In the genomic region with DNA sequence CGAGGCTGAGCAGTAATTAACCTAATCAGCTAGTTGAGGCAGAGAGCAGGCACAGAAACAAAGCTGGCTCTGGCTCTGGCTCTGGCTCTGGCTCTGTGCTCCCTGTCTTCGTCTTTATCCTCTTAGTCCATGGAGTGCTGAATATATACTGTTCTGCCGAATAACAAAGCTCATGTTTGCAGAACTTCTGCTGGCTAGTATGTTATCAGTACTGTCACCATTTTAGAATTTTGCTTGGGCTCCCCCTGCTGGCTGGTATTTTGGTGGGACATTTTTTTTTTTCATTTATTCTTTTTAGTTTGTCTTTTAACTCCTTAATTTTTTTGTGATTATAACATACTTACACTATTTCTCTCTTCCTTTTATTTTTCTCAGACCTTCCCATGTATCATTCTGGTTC, we compare ENCODE assay signal across 10 mouse cellular contexts.
A peak's percentile ranks its signal among the peaks of the same experiment; 100 is the strongest.
DNase-seq lines count a peak whose midpoint lies in the region; ATAC-seq and TF ChIP-seq lines count a peak whose summit lies in the region.
"Had no signal": no experiment of that assay in that cellular context is flagged by ENCODE, and none has a peak within 500 bp of the region (broad histone marks: within the 10 kb centered on the region; RNA-seq: fewer than 3 reads in every experiment).

No protein-coding gene starts in this region.

- H3K27ac ChIP-seq in kidney, embryonic 16.5 days (ENCODE audit: low read length): no peak overlapping the region
- H3K27ac ChIP-seq in gastrocnemius, adult 2 months: no peak overlapping the region
- H3K27ac ChIP-seq in forebrain, embryonic 15.5 days (replicated peaks): no peak overlapping the region
- H3K27ac ChIP-seq: embryonic facial prominence, embryonic 12.5 days; liver, embryonic 15.5 days had no signal

- H3K9ac ChIP-seq in kidney, embryonic 16.5 days (replicated peaks; ENCODE audit: low read length): no peak overlapping the region
- H3K9ac ChIP-seq in forebrain, embryonic 15.5 days (replicated peaks): no peak overlapping the region
- H3K9ac ChIP-seq: embryonic facial prominence, embryonic 12.5 days; liver, embryonic 15.5 days had no signal

- DNase-seq in kidney, adult 8-10 months: peak; percentile 14 to 50
- DNase-seq in CD8-positive naive resting alpha-beta T cell, adult 2 months (ENCODE audit: low read depth in 2 of 2, low spot score in 2 of 2): peak; percentile 23 to 55
- DNase-seq in adrenal gland, postnatal 10 days: peak; percentile 75
- DNase-seq in gastrocnemius, adult 2 months: peak; percentile 43
- DNase-seq in kidney, postnatal 14 days: peak; percentile 55
- DNase-seq in naive thymus-derived CD4-positive, alpha-beta T cell, adult 2 months (ENCODE audit: low read depth): peak; percentile 77

- no peaks in the 10 kb centered on the region for H3K27me3 ChIP-seq in kidney, embryonic 16.5 days (ENCODE audit: insufficient read depth, low read length)
- no peaks in the 10 kb centered on the region for H3K27me3 ChIP-seq in forebrain, embryonic 15.5 days
- H3K27me3 ChIP-seq: embryonic facial prominence, embryonic 12.5 days; liver, embryonic 15.5 days had no signal

- H3K4me3 ChIP-seq in kidney, embryonic 16.5 days (ENCODE audit: low read length): no peak overlapping the region
- no peak overlapping the region for H3K4me3 ChIP-seq in gastrocnemius, adult 2 months
- H3K4me3 ChIP-seq in forebrain, embryonic 15.5 days: no peak overlapping the region
- H3K4me3 ChIP-seq: embryonic facial prominence, embryonic 12.5 days; liver, embryonic 15.5 days had no signal

- 49% methylated on average over 3 of the region's 3 CpGs for WGBS in kidney, embryonic 16.5 days
- WGBS in forebrain, embryonic 15.5 days: 45% methylated on average over 3 of the region's 3 CpGs

- intact Hi-C loops in gastrocnemius, adult 2 months (cut with DNase I): loop anchor here (5.0 kb wide), 1 partner anchor 118 kb away; no protein-coding TSS in a partner anchor

- TF ChIP-seq CTCF in gastrocnemius, adult 2 months (IDR thresholded peaks at IDR 0.05): peak; percentile 69

- H3K4me1 ChIP-seq in kidney, embryonic 16.5 days (ENCODE audit: insufficient read depth, low read length): no peaks in the 10 kb centered on the region
- no peaks in the 10 kb centered on the region for H3K4me1 ChIP-seq in forebrain, embryonic 15.5 days
- H3K4me1 ChIP-seq: embryonic facial prominence, embryonic 12.5 days; liver, embryonic 15.5 days had no signal

- ATAC-seq in kidney, embryonic 16.5 days (ENCODE audit: low FRiP score, low TSS enrichment): no peak
- no peak for ATAC-seq in forebrain, embryonic 15.5 days (replicated peaks)

- no peaks in the 10 kb centered on the region for H3K36me3 ChIP-seq in kidney, embryonic 16.5 days (ENCODE audit: insufficient read depth, low read length)
- H3K36me3 ChIP-seq in forebrain, embryonic 15.5 days: no peaks in the 10 kb centered on the region
- H3K36me3 ChIP-seq: embryonic facial prominence, embryonic 12.5 days; liver, embryonic 15.5 days had no signal

- H3K9me3 ChIP-seq in kidney, embryonic 16.5 days (ENCODE audit: low read length): no peaks in the 10 kb centered on the region
- no peaks in the 10 kb centered on the region for H3K9me3 ChIP-seq in forebrain, embryonic 15.5 days
- H3K9me3 ChIP-seq: embryonic facial prominence, embryonic 12.5 days; liver, embryonic 15.5 days had no signal

- no peak overlapping the region for H3K4me2 ChIP-seq in kidney, embryonic 16.5 days (replicated peaks; ENCODE audit: low read depth, low read length)
- no peak overlapping the region for H3K4me2 ChIP-seq in forebrain, embryonic 15.5 days (replicated peaks)
- H3K4me2 ChIP-seq: embryonic facial prominence, embryonic 12.5 days; liver, embryonic 15.5 days had no signal
